Mouse (Mus musculus): ENCODE results near the gene Ddx10.
A peak's percentile ranks its signal among the peaks of the same experiment; 100 is the strongest.

The Ddx10 gene

GRCm38 (mm10) chr9:53247953-53248397 is at the start of gene Ddx10:
Ddx10 (minus strand) TSS chr9:53248053.
- DNase-seq (ENCODE audit: low read depth, low spot score), result peak; percentile 97

GRCm38 (mm10) chr9:53292833-53293232 is 45.0 kb upstream of the Ddx10 start:
- no peak for DNase-seq (ENCODE audit: low read depth, low spot score)

- no peak for DNase-seq (ENCODE audit: low read depth, low spot score)
These were observed 42.2 kb upstream of the Ddx10 start for GRCm38 (mm10) chr9:53290006-53290405.

GRCm38 (mm10) chr9:53286793-53287192 is 38.9 kb upstream of the Ddx10 start:
- no peak for DNase-seq (ENCODE audit: low read depth, low spot score)

DNA sequence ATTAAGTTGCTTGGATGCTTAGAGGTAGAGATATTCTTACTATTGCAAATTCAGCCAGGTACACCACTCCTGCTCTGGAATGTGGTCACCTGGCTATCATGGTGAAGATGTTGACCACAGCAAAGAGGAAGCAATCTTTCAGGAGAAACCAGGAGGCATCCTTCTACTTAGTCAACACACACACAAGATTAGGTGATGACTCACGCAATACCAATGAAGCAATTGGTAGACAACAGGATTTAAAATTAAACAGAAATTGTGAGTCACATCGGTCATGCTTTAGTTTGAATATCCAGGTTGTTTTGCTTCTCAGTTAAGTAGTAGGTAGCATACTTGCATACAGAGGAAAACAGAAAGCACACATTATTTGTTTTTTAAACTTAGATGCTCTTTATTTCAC is 31.1 kb upstream of the Ddx10 start:
- DNase-seq (ENCODE audit: low read depth, low spot score), result no peak

GRCm38 (mm10) chr9:53276381-53276780 is 28.5 kb upstream of the Ddx10 start:
- DNase-seq (ENCODE audit: low read depth, low spot score), result no peak

DNA sequence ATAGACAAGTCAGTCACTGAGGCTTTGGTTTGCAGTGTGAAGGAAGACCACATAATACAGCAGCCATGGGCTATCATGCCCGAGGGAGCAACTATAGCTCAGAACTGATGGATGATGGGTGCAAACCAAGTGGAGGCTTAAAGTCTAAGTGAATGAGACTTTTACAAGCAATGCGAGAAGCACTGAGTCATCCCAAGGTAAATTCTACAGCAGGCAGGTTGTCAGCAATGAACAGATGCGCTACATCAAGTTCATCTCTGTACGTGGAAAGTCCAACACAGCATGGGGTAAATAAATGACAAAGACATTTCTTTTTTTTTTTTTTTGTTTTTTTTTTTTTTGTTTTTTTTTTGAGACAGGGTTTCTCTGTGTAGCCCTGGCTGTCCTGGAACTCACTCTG is 24.9 kb upstream of the Ddx10 start:
- DNase-seq (ENCODE audit: low read depth, low spot score), result no peak

DNA sequence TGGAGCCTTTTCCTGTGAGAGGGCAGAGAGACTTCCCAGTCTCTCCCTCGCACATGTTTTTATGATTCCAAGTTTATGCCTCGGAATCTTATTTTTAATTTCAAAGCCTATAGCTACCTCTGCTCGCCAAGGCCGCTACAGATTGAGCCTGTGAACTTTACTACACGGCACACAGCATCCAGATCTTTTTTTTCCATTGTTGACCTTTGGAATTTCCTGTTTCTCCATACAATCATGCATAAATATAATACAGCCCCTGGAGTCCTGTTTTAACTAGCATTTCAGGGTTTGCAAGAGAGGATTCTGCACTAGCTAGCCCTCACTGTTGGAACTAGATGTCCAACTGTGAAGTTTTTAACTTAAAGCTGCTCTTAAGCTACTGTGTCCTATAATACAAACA is 24.4 kb upstream of the Ddx10 start:
- no peak for DNase-seq (ENCODE audit: low read depth, low spot score)

- DNase-seq (ENCODE audit: low read depth, low spot score), result no peak
These were observed 23.6 kb upstream of the Ddx10 start for GRCm38 (mm10) chr9:53271281-53272022.

- no peak for DNase-seq (ENCODE audit: low read depth, low spot score)
These were observed 21.6 kb upstream of the Ddx10 start for GRCm38 (mm10) chr9:53269466-53269755.

DNA sequence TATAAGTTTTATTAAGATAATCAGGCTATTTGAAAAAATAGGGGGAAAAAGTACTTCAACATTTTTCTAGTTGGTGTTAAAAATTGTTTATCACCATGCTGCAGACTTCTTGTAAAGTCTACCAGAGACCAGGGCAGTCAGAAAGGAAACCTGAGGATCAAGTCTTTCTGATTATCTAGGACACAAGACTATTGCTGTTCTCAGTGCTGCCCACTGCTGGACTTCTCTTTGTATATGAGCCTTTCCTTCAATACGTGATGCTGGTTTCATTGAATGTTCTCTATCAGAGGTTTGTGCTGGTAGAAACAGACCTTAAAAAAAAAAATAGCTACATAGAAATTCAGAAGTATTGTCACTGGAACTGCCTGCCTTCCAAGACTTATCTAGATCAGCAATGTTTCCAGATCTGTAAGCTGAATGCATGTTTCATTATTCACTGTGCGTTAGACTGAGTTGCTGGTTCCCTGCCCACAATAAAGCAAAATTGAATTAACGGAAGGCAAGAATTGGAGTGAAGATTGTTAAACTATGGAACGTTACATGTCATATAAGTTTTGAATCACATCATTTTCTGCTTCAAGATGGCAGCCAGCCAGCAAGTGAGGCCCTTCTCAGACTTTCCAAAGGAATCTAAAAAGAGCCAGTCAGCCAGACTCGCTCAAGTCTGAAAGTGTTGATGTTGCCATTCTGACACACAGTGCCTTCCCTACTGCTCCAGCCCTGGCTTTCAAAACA is 21.0 kb upstream of the Ddx10 start:
- no peak for DNase-seq (ENCODE audit: low read depth, low spot score)

- no peak for DNase-seq (ENCODE audit: low read depth, low spot score)
These were observed 20.2 kb upstream of the Ddx10 start for GRCm38 (mm10) chr9:53268036-53268435.

DNA sequence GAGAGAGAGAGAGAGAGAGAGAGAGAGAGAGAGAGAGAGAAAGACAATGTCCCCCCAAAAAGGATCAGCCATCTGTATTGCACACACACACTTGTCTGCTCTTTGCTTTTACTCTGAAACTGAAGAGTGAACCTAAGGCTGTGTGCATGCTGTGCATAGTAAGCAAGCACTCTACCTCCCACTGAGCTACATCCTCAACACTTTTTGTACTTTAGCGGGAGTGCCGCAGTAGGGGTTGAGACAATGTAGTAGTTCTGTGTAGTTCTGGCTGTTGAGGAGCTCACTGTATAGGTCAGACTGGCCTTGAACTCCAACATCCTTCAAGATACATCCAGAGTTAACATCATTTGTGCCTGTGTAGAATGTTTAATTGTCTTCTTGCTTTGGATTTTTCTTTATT is 17.7 kb upstream of the Ddx10 start:
- no peak for DNase-seq (ENCODE audit: low read depth, low spot score)

DNA sequence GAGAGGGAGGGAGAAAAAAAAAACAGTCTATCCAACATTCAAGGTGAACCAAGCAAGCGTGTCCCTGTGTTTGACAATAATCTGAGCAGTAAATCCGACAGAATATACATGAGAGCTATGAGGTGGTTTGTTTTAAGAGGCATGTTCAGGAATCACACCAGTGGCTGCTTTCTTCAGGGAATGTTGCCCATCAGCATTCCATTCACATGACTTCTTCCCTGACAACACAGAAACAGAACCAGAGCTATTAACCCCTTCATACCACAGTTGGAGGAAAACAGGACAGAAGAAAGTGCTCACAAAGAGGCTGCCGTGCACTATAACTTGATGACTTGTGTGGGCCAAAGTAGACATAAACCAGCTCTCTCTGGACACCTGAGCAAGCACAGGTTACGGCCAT is 16.5 kb upstream of the Ddx10 start:
- no peak for DNase-seq (ENCODE audit: low read depth, low spot score)

- no peak for DNase-seq (ENCODE audit: low read depth, low spot score)
These were observed 10.3 kb upstream of the Ddx10 start for GRCm38 (mm10) chr9:53258199-53258598.

- no peak for DNase-seq (ENCODE audit: low read depth, low spot score)
These were observed 9.9 kb upstream of the Ddx10 start for GRCm38 (mm10) chr9:53257772-53258171.

DNA sequence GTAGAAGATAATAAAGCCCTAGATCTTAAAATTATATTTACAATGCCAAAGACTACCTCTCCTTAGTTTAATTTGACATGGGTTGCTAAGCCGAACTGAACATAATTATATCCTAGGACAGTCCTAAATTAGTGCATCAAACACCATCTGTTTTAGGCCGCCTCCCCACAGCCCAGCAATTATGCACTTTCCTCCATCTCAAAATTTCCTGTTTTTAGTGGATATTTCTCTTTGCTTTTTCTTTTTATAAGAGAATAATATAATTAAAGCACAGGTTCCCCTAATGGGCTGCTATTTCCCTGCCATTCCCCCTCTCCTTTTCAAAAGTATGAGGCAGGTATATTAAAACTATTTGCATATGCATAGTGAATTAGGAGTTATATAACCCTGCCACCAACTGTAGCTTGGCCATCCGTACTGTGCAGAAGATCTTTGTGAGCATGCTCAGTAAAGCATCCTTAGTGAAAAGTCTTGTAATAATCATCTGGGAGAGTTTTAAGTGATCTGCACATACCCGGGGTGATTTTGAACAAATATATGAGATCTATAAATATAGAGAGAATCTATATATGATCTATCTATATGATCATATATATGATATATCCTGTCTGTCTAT is 8.9 kb upstream of the Ddx10 start:
- DNase-seq (ENCODE audit: low read depth, low spot score), result no peak

- DNase-seq (ENCODE audit: low read depth, low spot score), result peak; percentile 55
These were observed 6.5 kb upstream of the Ddx10 start for GRCm38 (mm10) chr9:53254368-53254767.

DNA sequence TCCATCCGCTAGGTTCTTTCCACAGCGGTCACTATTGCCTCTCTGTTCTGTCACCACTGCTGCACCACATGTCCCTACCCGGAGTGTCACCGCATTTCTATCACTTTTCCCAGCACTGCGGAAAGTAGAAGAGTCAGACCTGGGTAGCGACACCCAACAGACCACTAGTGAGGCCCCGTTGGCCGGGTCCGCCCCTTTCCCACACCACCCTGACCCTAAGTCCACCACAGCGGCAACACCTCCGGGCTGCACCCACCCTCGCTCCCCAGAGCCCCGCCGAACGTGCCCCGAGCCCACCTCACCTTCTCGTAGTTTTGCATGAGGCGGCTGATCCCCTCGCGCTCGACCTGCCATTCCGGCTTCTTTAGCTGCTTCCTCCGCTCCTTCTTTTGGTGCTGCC is 337 bp downstream of the Ddx10 start:
- DNase-seq (ENCODE audit: low read depth, low spot score), result no peak

GRCm38 (mm10) chr9:53218181-53218580 is 29.7 kb downstream of the Ddx10 start:
- DNase-seq (ENCODE audit: low read depth, low spot score), result no peak

DNA sequence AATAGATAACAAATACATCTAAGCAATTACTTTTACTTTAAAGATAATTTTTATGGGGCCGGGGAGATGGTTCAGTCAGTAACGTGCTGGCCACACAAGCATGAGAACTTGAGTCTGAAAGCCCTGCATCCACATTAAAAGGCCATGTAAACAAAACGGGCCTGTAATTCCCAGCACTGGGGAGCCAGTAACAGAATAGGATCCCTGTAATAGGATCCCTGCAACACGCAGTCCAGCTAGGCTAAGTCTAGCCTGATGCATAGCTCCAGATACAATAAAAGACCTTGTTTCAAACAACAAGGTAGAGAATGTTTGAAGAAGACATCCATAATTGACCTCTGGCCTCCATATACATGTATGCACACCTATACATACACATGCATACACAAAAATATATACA is 39.6 kb downstream of the Ddx10 start:
- DNase-seq (ENCODE audit: low read depth, low spot score), result no peak

DNA sequence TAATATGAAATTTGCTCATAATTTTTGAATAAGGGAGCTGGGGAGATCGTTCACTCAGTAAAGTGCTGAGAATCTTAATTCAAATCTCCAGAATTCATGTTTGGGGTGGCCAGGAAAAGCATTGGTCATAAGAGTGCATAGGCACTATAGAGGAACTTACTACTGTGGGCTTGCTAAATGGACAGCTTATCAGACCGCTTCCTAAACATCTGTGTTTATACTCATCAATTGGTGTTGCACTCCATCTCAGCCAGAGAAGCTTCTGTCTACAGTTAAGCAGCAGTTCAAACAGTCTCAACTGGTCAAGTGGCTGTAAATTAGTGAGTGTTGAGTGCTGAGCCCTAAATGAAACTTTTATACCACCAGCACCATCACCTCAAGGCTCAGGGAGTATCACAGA is 73.3 kb downstream of the Ddx10 start:
- no peak for DNase-seq (ENCODE audit: low read depth, low spot score)

- peak; percentile 2 for DNase-seq (ENCODE audit: low read depth, low spot score)
These were observed 74.6 kb downstream of the Ddx10 start for GRCm38 (mm10) chr9:53173258-53173657.

Measured in skeletal muscle tissue, adult 2 months (tissue).